In the genomic region with DNA sequence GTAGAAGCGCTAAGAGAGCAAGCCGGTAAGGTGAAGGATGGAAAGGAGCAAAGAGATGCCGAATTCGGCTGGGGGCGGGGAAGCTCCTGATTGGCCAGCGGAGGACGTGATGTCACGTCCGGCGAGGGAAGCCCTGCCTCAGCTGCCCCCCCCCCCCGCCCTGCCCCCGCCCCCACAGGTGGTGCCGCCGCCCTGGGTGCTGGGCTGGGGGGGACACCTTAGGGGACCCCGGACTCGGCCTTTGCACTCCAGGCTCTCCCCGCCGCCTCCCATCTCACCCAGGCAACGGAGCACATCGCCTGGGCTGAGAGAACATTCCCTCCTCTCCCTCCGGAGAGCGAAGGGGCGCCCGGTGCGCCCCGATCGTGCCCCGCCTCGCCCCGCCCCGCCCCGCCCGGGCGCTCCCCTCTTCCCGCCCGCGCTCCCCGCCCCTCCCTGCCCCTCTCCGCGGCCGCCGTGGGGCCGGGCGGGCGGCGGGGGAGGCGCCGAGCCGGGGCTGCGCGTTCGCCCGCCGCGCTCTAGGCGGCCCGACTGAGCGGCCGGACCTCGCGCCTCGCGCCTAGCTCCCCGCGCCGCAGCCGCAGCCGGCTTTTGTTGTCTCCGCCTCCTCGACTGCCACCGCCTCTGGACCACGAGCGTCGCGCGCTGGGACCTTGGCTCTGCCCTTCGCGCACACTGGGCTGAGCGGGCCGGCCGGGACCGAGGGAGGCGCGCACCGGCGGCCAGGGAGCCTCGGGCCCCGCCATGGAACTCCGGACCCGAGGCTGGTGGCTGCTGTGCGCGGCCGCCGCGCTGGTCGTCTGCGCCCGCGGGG, we compare ENCODE assay signal across 8 mouse cellular contexts. TPM values are rescaled to one million over a fixed set of nuclear protein-coding genes. Genes with fewer than 3 reads are reported as not detected.
DNase-seq lines count a peak whose midpoint lies in the region; ATAC-seq and TF ChIP-seq lines count a peak whose summit lies in the region.

Gpc1 (plus strand) TSS at position 458 of the 814 bp plus-strand sequence.

- peak within 1 kb of the TSS; percentile 99 for H3K9ac ChIP-seq in forebrain, embryonic 14.5 days (ENCODE audit: low read length)
- H3K9ac ChIP-seq in heart, postnatal 0 days (replicated peaks; ENCODE audit: low read depth, low read length) = peak within 1 kb of the TSS; percentile 84
- peak within 1 kb of the TSS; percentile 31; the same call in 1 of the 2 replicates for H3K9ac ChIP-seq in liver, embryonic 15.5 days
- H3K9ac ChIP-seq in neural tube, embryonic 13.5 days = peak within 1 kb of the TSS; percentile 97

- peak; percentile 90 for DNase-seq in CD4-positive, CD25-positive, alpha-beta regulatory T cell, adult 2 months (ENCODE audit: low read depth, low spot score)
- DNase-seq in brain, embryonic 18.5 days (ENCODE audit: low read depth, low spot score) = peak; percentile 77
- DNase-seq in forebrain, embryonic 14.5 days (ENCODE audit: low spot score) = peak; percentile 94
- peak; percentile 62 for DNase-seq in heart, postnatal 0 days (ENCODE audit: low spot score)
- DNase-seq in kidney, postnatal 4 days = peak; percentile 86 to 89

- H3K4me1 ChIP-seq in forebrain, embryonic 14.5 days (ENCODE audit: control insufficient read depth, insufficient read depth, low read length) = peaks cover 33% of the 10 kb centered on the region
- peaks cover 15% of the 10 kb centered on the region; the same call in 1 of the 2 replicates for H3K4me1 ChIP-seq in heart, postnatal 0 days (ENCODE audit: control insufficient read depth, insufficient read depth)
- H3K4me1 ChIP-seq in liver, embryonic 15.5 days (replicated peaks) = peaks cover 19% of the 10 kb centered on the region
- peaks cover 45% of the 10 kb centered on the region for H3K4me1 ChIP-seq in neural tube, embryonic 13.5 days (replicated peaks)
- peaks cover 15% of the 10 kb centered on the region for H3K4me1 ChIP-seq in testis, adult 2 months (ENCODE audit: control insufficient read depth, insufficient read depth, low read length)

- peaks cover 23% of the 10 kb centered on the region for H3K36me3 ChIP-seq in forebrain, embryonic 14.5 days (ENCODE audit: control insufficient read depth, insufficient read depth, low read length)
- H3K36me3 ChIP-seq in heart, postnatal 0 days (replicated peaks; ENCODE audit: control insufficient read depth, insufficient read depth, low read length) = no peaks in the 10 kb centered on the region
- H3K36me3 ChIP-seq in liver, embryonic 15.5 days (replicated peaks) = no peaks in the 10 kb centered on the region
- 0 out of 2 replicates have a peak, but pooled peaks cover 11% of the 10 kb centered on the region for H3K36me3 ChIP-seq in neural tube, embryonic 13.5 days
- no peaks in the 10 kb centered on the region for H3K36me3 ChIP-seq in testis, adult 2 months (ENCODE audit: control insufficient read depth, insufficient read depth, low read length)

- TF ChIP-seq POLR2A in testis, adult 2 months (IDR thresholded peaks at IDR 0.05; ENCODE audit: control insufficient read depth, low read depth, low read length) = no peak

- H3K27ac ChIP-seq in forebrain, embryonic 14.5 days (ENCODE audit: low read depth, low read length) = peak within 1 kb of the TSS; percentile 96
- H3K27ac ChIP-seq in heart, postnatal 0 days (ENCODE audit: low read depth) = peak within 1 kb of the TSS; percentile 91
- no peak within 1 kb of the TSS for H3K27ac ChIP-seq in liver, embryonic 15.5 days (replicated peaks)
- peak within 1 kb of the TSS; percentile 93 for H3K27ac ChIP-seq in neural tube, embryonic 13.5 days (replicated peaks)
- H3K27ac ChIP-seq in testis, adult 2 months (ENCODE audit: control insufficient read depth, insufficient read depth, low read depth, low read length) = no peak within 1 kb of the TSS

- TF ChIP-seq CTCF in heart, postnatal 0 days (IDR thresholded peaks at IDR 0.05; ENCODE audit: low read depth) = no peak
- TF ChIP-seq CTCF in testis, adult 2 months (IDR thresholded peaks at IDR 0.05; ENCODE audit: control insufficient read depth, insufficient read depth, insufficient replicate concordance, low read depth, low read length) = no peak

- no peak for TF ChIP-seq EP300 in heart, postnatal 0 days (IDR thresholded peaks at IDR 0.05; ENCODE audit: low read depth)

- H3K4me3 ChIP-seq in forebrain, embryonic 14.5 days (ENCODE audit: low read depth, low read length) = peak within 1 kb of the TSS; percentile 88
- peak within 1 kb of the TSS; percentile 68 for H3K4me3 ChIP-seq in heart, postnatal 0 days (ENCODE audit: low read depth, low read length)
- peak within 1 kb of the TSS; percentile 55 for H3K4me3 ChIP-seq in liver, embryonic 15.5 days (replicated peaks)
- H3K4me3 ChIP-seq in neural tube, embryonic 13.5 days = peak within 1 kb of the TSS; percentile 92
- H3K4me3 ChIP-seq in testis, adult 2 months (ENCODE audit: control insufficient read depth, low read depth, low read length) = peak within 1 kb of the TSS; percentile 83

- 0% methylated on average over 41 of the region's 99 CpGs for WGBS in forebrain, embryonic 14.5 days
- under 1% methylated on average over 61 of the region's 99 CpGs for WGBS in heart, postnatal 0 days
- under 1% methylated on average over 69 of the region's 99 CpGs for WGBS in liver, embryonic 15.5 days (ENCODE audit: insufficient replicate concordance)
- WGBS in neural tube, embryonic 13.5 days = under 1% methylated on average over 78 of the region's 99 CpGs

- H3K4me2 ChIP-seq in forebrain, embryonic 14.5 days (ENCODE audit: low read length) = peak within 1 kb of the TSS; percentile 95
- peak within 1 kb of the TSS; percentile 89 for H3K4me2 ChIP-seq in heart, postnatal 0 days (ENCODE audit: low read depth, low read length)
- H3K4me2 ChIP-seq in liver, embryonic 15.5 days = peak within 1 kb of the TSS; percentile 70
- peak within 1 kb of the TSS; percentile 70 for H3K4me2 ChIP-seq in neural tube, embryonic 13.5 days

- no peaks in the 10 kb centered on the region for H3K27me3 ChIP-seq in forebrain, embryonic 14.5 days (replicated peaks; ENCODE audit: control insufficient read depth, insufficient read depth, low read length)
- H3K27me3 ChIP-seq in heart, postnatal 0 days (ENCODE audit: control insufficient read depth, insufficient read depth, low read length) = peaks cover 22% of the 10 kb centered on the region
- peaks cover 58% of the 10 kb centered on the region for H3K27me3 ChIP-seq in liver, embryonic 15.5 days
- H3K27me3 ChIP-seq in neural tube, embryonic 13.5 days = peaks cover 22% of the 10 kb centered on the region
- no peaks in the 10 kb centered on the region for H3K27me3 ChIP-seq in testis, adult 2 months (ENCODE audit: control insufficient read depth, insufficient read depth, low read length)

- H3K9me3 ChIP-seq in forebrain, embryonic 14.5 days (replicated peaks; ENCODE audit: control insufficient read depth, low read length) = no peaks in the 10 kb centered on the region
- no peaks in the 10 kb centered on the region for H3K9me3 ChIP-seq in heart, postnatal 0 days (replicated peaks; ENCODE audit: control insufficient read depth, low read length)
- H3K9me3 ChIP-seq in liver, embryonic 15.5 days (replicated peaks) = no peaks in the 10 kb centered on the region
- no peaks in the 10 kb centered on the region for H3K9me3 ChIP-seq in neural tube, embryonic 13.5 days

- peak; percentile 78 for ATAC-seq in forebrain, embryonic 14.5 days
- peak; percentile 76 for ATAC-seq in heart, postnatal 0 days (ENCODE audit: insufficient read depth, low read depth)
- ATAC-seq in liver, embryonic 15.5 days (ENCODE audit: insufficient read depth) = peak; percentile 64
- peak; percentile 80 for ATAC-seq in neural tube, embryonic 13.5 days (ENCODE audit: low read depth)

RNA-seq across cellular contexts. Expression of gene Gpc1, which starts in this region (rescaled TPM):
- 58.4 and 66.8 TPM in 2 replicates for polyA plus RNA-seq in forebrain, embryonic 14.5 days (2014; fragmentation: Nextera tagmentation; extraction: Ambion mirVana)
- 201 and 227 TPM in 2 replicates for total RNA-seq in heart, postnatal 0 days (2014; rRNA removed; ENCODE audit: low replicate concordance)
- 52.1 and 53.9 TPM in 2 replicates for polyA plus RNA-seq in heart, postnatal 0 days (2015; fragmentation: Nextera tagmentation; extraction: Ambion mirVana)
- polyA plus RNA-seq in liver, embryonic 15.5 days (2015; fragmentation: Nextera tagmentation; extraction: Ambion mirVana) = 4.1 and 4.7 TPM in 2 replicates
- polyA plus RNA-seq in neural tube, embryonic 13.5 days (2015; fragmentation: Nextera tagmentation; extraction: Ambion mirVana) = 59.4 and 64.3 TPM in 2 replicates
- 1.9 and 2.8 TPM in 2 replicates for polyA plus RNA-seq in testis, adult 2 months (2012; rRNA removed)

Comparison
In these comparisons a context has a peak if more than half of its experiments do, and no peak if none do; other contexts are left out.
1. H3K27ac ChIP-seq: peak in forebrain, embryonic 14.5 days (single experiment), heart, postnatal 0 days (single experiment) and neural tube, embryonic 13.5 days (single experiment); none in liver, embryonic 15.5 days (single experiment) and testis, adult 2 months (single experiment).
2. H3K9ac ChIP-seq: peak in every context shown above with its lines; median percentile 99 in forebrain, embryonic 14.5 days; 97 in neural tube, embryonic 13.5 days; 84 in heart, postnatal 0 days; 31 in liver, embryonic 15.5 days.
3. Peak in every context shown above with its lines, with median percentiles within 50 percentile points of each other: DNase-seq, ATAC-seq, H3K4me2 ChIP-seq and H3K4me3 ChIP-seq.